In the genomic region with DNA sequence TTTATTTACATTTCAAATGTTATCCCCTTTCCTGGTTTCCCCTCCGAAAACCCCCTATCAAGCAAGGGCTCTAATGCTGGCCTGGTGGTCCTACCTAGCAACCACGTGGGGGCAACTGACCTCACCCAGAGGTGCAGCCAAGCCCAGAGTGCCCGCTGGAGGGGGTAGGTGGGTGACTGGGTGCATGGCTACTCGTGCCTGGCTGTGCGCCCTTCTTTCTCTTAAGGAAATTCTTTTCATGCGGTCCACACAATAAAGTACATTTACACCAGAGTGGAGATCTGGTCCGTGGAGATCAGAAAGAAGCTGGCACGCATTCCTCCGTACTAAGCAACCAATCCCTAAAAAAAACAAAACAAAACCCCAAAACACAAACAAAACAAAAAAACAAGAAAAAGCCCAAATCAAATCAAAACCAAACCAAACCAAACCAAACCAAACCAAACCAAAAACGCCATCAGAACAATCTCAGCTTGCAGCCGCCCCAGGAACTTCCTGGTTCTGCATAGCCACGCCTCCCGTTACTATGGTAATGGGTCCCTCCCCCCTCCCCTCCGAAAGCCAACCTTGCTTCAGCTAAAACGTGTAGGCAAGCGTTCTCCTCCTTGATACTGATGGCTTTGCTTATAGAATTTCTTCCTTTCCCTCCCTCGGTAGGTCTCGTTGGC, we compare ENCODE assay signal across 8 mouse cellular contexts. TPM values are rescaled to one million over a fixed set of nuclear protein-coding genes. Genes with fewer than 3 reads are reported as not detected.
DNase-seq lines count a peak whose midpoint lies in the region.

No protein-coding gene starts in this region.

- DNase-seq in A20 (ENCODE audit: low read depth, low spot score): peak; percentile 93
- DNase-seq in T-cell, adult 2 months (ENCODE audit: low spot score): peak; percentile 69
- peak; percentile 43 to 49 for DNase-seq in cerebellum, postnatal 36 days
- peak; percentile 62 for DNase-seq in heart, adult 8-10 months (ENCODE audit: low spot score)
- peak; percentile 39 to 45 for DNase-seq in kidney, adult 8-10 months
- DNase-seq in lung, postnatal 14 days: peak; percentile 74
- DNase-seq in ovary, postnatal 36 days (ENCODE audit: low spot score): peak; percentile 47
- no peak for DNase-seq in frontal cortex, postnatal 25 days (ENCODE audit: low spot score in 2 of 2)

RNA-seq across cellular contexts. Expression of gene Gm6525, which starts 54.4 kb away (rescaled TPM):
- not detected for total RNA-seq in heart, adult 8-10 months (2022)

Comparison
In these comparisons a context has a peak if more than half of its experiments do, and no peak if none do; other contexts are left out.
1. DNase-seq: peak in A20 (single experiment), T-cell, adult 2 months (single experiment), cerebellum, postnatal 36 days (2 of 2), heart, adult 8-10 months (single experiment), kidney, adult 8-10 months (2 of 2), lung, postnatal 14 days (single experiment) and ovary, postnatal 36 days (single experiment); none in frontal cortex, postnatal 25 days (0 of 2).